Mouse (Mus musculus) liver, adult (tissue): Measurements from ENCODE around the gene Hnrnpu.

Experiments used
- GATA4 ChIP-seq: IDR thresholded peaks from 2 replicates; pipeline ENCODE4 v1.6.1; 2014; ENCODE audit warnings: mild to moderate bottlenecking, low read length; ENCODE audit not compliant: insufficient replicate concordance

Gene Hnrnpu

DNA sequence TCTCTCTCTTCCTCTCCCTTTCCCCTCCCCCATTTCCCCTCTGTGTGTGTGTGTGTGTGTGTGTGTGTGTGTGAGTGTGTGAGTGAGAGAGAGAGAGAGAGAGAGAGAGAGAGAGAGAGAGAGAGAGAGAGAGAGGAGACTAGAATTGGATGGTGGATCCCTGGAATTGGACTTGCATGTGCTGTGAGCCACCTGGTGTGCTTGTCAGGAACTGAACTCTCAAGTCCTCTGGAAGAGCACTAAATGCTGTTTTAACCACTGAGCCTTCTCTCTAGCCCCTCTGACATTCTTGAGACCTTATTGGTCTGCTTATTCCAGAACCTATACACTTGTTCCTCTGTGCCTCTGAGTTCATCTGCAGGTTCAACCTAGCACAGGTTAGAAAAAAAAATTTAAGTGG lies 14.0 kb upstream of the Hnrnpu start:
- TF ChIP-seq GATA4, result no peak

DNA sequence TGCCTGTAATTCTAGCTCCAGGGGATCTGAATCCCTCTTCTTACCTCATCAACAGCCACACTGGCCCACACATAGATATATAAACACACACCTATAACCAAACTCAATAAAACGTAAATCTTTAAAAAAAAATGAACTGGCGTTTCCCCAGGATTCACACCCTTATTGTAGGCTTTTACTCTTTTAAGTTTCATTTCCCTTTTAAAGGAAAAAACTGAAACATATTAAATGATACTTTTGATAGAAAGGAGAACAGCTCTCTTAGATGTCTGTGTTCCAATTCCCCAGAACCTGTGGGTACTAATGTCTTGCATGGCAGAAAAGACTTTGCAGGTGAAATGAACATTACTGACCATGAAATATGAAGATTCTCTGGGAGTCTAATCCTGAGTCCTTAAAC lies 13.2 kb upstream of the Hnrnpu start:
- TF ChIP-seq GATA4, result no peak

DNA sequence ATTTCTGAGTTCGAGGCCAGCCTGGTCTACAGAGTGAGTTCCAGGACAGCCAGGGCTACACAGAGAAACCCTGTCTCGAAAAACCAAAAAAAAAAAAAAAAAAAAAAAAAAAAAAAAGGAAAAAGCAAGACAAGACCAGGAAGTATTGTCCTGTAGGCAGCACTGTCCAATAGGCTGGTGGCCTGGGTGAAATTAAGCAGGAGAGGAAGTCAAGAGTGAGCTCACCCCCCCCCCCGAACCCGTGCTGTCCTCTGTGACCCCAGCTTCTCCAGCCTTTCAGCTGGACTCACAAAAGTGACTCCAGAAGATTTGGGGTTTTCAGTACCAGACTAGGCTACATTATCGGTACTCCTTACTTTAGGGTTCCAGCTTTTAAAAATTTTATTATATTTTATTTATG lies 5.0 kb upstream of the Hnrnpu start:
- TF ChIP-seq GATA4, result no peak

DNA sequence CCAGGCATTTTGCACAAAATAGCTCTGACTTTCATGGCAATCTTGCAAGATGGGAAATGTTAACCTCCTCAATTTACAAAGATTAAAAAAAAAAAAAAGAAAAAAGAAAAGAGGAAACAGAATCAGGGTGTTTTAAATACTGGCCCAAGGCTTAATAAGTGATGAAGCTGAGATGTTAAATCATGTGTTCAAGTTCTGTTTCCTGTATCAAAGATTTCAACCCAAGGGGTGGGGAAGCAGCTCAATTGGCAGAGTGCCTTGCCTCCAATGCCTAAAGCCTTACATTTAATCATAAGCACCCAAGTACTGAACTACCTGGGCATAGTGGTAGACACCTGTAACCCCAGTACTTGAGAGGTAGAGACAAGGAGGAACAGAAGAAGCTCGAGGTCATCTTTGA lies 4.5 kb upstream of the Hnrnpu start:
- TF ChIP-seq GATA4, result no peak

DNA sequence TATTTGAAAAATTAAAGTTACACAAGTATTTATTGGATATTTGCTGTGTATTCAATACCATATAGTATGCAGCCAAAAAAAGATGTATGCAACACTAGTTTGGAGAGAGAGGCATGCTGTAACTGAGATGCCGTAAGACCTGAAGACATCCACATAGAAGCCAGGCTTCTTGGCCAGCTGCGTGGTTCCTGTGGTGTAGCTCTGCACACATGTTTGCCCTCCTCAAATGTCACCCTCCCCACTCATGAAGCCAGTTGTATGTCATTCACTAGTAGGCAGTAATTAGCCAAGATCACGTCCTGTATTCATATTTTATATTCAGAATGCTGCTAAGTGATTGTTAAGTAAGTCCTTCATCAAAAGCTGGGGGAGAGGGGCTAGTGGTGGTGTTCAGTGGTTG lies 3.8 kb upstream of the Hnrnpu start:
- no peak for TF ChIP-seq GATA4

DNA sequence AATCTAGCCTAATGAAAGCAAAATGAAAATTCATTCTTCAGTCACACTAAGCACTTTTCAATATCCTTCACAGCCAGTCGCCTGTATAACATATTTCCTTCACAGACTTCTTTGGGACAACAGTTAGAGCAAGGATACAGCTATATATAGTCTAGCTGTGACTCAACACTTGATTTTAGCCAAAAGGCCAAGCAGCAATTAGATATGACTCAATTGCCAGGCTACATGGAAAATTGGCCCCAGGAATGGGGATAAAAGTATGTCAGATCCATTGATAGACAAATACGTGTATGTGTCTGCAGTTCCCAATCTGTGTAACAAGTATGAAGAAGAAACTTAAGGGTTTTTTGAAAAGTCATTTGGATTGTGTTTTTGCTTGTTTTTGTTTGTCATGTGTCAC lies 2.6 kb upstream of the Hnrnpu start:
- TF ChIP-seq GATA4, result no peak

DNA sequence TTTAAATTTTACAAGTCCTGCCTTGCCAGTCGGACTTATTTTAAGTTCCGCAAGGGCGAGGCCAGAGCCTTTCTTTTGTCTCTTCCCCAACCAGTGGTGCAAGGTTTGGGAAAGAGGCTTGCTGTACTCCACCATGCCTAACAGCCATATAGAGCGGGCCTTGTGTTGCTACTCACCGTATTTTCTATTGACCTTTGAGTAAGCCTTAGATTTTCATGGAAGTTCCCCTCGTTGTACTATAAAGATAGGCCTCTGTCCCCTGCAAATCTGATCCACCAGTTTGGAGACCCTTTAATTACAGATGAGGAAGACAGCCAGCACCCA lies 683 bp upstream of the Hnrnpu start:
- no peak for TF ChIP-seq GATA4

DNA sequence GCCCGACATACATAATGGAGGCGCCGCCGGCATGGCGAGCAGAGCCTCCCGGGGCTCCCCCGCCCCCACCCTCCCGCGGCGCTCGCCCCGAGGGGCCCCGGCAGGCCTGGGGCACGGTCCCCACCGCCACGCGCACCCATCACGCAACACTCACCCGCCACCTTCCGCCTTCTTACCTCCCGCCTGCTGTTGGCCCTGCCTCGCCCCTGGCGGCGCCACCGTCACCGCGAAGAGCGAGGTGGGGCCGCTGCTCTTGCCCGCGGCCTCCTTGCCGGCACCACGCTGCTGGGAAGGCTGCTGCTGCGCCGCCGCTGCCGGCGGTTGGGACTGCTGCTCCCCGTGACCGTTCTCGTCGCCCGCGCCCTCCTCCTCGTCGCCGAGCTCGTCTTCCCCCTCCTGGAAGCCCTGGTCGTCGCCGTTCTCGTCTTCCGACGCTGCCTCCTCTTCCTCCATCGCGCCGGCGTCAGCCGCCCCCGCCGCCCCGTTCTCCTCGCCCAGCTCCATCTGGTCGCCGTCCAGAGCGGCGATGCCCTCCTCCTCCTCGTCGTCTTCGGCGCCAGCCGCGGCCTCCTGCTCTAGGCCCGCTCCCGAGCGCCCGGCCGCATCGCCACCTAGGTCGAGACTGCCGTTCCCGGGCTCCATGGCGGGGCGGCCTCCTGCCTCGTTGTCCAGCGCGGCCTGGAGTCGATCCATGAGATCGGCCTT lies 668 bp downstream of the Hnrnpu start:
- no peak for TF ChIP-seq GATA4

DNA sequence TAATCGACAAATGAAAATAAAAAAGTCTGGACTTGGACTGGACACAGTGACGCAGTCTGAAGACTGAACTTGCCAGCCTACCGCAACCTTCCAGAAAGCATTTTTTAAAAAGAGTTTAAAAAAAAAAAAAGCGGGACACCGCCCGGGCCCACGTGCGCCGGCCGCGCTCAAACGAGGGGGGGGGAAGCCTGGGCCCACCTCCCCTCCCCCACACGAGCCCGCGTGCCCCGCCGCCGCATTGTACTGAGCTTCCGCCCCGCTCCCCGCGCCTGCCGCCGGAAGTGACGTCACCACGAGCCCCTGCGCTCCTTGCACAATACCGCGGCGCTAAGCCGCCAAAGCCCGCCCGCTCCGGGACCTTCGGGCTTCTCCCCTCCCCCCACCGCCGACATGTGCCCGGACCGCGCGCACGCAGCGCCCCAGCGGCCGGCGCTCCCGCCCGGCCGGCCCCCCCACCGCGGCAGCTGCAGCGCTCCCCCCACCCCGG lies 1.3 kb downstream of the Hnrnpu start:
- TF ChIP-seq GATA4, result no peak; the same call in 1 of the 2 replicates

DNA sequence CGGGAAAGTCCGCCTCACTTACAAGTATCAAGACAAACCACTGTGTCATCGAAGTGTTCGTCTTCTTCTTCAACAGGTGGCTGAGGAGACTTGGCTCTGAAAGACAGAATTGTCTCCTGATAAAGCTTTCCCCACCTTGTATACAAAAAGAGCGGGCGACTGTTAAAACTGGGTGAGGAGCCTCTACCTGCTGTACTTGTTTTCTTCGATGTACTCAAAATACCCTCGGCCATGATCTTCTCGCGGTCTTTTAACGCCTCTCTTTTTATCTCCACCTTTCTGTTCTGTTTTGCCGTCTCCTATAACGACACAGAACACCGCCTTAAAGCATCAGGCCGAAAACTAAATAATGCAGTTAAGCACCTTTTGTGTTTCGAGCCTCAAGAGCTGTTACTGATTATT lies 1.7 kb downstream of the Hnrnpu start:
- TF ChIP-seq GATA4, result no peak

DNA sequence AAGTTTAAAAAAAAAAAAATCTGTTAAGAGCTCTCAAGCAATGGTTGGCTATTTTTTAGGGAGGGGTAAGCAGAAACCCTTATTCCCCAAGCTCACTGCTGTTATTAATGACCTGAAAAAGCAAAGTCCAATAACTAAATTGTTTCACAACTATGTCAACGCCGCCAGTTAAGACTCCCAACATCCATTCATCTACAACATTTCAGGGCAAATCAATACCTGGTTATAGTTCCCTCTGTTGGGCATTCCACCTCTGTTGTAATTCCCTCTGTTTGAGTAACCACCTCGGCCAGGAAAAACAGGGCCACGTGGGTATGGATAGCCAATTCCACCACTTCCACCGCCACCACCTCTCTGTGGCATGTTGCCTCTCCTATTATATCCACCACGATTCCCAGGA lies 7.7 kb downstream of the Hnrnpu start:
- TF ChIP-seq GATA4, result no peak

DNA sequence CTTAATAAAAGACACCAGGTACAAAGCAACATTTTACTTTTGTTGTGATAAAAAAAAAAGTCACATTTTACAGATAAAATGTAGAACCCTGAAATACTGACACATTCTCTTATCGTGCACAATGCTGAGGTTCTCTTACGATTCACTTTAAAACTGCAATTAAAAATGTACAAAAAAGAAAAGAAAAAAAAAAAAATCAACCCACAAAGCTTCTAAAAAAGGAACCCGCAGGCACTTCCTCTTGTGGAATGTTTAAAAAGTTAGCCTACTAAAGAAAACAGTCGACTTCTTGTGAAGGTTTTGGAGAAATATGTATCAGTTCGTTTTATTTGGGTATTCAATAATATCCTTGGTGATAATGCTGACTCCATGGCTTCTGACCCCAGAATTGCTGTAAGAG lies 8.6 kb downstream of the Hnrnpu start:
- TF ChIP-seq GATA4, result no peak

DNA sequence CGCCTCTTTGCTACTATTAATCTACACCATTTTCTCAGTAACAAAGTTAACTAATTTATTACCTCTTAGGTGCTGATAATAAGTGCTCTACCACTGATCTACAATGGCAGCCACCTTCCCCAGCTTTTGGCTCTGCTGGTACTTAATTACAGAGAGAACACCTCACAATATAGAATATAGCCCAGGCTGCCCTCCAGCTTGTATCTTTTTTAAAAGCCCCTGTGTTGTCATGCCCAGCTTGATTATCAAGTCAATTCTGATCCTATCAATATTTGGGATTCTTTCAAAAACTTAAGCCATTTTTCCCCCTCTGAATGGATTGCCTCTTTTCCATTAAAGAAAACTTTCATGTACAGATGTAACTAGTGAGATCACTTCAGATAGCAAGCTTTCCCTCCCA lies 10.6 kb downstream of the Hnrnpu start:
- TF ChIP-seq GATA4, result no peak

DNA sequence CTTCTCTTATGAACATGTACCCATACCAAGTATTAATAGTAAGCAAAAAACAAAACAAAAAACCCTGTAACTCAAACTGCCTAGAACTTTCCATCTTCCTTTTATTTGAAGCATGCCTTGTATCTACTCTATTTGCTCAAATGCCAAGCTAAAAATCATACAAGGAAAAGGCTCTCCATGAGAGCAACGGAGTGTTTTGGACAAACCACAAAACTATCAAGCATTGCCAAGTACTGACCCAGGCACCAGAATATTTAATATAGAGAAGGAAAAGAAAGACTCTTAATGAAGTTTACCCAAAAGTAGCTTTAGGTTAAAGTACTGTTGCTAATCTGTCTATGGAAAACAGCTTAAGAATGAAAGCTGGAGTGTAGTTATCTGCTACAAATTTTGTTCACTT lies 11.2 kb downstream of the Hnrnpu start:
- TF ChIP-seq GATA4, result no peak

DNA sequence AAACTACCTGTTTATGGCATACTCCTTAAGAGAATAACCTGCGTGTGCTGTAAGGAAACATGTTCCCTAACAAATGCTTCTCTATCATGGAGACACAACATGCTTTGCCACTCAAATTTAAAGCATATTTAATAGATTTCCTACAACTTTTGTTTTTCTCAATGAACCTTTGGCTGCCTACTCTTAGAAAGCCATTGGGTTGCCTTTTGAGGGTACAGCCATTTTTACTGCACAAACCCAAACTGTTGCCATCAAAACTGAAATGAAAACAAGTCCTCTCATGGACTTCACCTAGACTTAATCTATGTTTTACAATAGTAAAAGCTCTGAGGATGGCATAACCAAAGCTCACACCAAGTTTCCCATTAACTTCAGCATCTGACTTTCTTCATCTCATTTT lies 13.0 kb downstream of the Hnrnpu start:
- no peak for TF ChIP-seq GATA4

DNA sequence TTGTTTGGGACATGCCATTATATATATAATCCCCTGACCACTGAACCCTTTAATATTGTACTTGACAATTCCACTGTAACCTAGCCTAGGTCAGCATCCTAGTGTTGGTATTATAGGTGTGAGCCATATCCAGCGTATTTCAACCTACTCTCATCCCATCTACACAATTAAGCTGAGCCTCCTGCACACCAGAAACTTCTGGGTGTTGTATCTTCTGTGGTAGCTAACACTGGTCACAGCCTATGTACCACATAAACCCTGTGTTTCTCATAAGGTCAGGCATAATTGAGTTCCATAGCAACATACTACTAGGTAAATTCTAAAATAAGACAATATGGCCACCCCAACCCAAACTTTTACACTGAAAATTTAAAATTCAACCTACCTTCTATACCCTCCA lies 14.4 kb downstream of the Hnrnpu start:
- TF ChIP-seq GATA4, result no peak

DNA sequence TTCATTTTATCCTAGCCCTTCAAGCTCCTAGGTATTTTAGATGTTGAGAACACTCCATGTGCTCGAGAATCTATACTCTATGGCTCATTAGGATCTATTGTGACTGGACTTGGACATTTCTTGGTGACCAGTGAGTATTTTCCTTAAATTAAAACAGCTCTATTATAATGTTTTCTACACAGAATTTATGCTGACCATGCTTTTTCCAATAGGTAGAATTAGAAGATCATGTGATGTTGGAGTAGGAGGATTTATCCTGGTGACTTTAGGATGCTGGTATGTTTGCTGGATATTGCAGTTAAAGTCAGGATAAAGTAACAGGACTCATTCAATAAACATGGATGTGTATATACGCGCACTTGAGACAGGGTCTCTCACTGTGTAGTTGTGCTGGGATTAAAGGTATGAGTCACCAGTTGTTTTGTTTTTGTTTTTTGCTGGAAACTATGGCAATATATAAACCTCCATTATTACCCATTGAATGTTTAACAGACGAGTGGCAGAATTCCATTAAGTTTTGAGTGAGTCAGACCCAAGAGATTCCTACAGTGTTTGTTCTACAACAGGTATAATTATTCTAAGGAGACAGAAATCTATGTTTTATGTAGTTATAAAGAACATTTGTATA lies 15.8 kb downstream of the Hnrnpu start:
- TF ChIP-seq GATA4, result no peak
